In the genomic region with DNA sequence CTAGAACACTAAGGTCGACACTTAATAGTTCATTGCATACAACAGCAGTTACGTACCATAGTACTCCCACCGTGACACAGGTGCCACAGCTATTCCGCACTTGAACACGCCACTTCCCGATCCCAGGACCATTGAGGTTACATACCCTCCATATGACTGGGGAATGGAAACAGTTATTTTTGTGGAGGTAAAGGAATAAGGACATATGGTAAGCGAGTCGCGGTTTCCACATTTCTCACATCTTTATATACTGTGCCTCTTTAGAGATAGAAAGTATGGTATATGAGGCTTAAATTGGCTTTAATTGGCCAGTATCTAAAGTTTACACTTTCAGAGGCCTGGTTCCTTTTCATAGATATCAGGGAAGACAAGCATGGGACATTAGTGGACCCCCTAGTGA, we compare ENCODE assay signal across 16 mouse cellular contexts.
"Had no signal": no experiment of that assay in that cellular context is flagged by ENCODE, and none has a peak within 500 bp of the region (broad histone marks: within the 10 kb centered on the region; RNA-seq: fewer than 3 reads in every experiment).

No protein-coding gene starts in this region.

- H3K4me3 ChIP-seq: neural tube, embryonic 13.5 days; neural tube, embryonic 15.5 days; stomach, embryonic 15.5 days had no signal

- H3K27ac ChIP-seq: neural tube, embryonic 13.5 days; neural tube, embryonic 15.5 days; stomach, embryonic 15.5 days; stomach, postnatal 0 days had no signal

- DNase-seq: retina, postnatal 1 day; right cerebral cortex, adult 18-20 months; right cerebral cortex, postnatal 14 days; right cerebral cortex, postnatal 25 days; right cerebral cortex, postnatal 4 days; spleen, adult 18-20 months; thymus, adult 18-20 months; thymus, adult 2 months; thymus, postnatal 14 days; thymus, postnatal 25 days; thymus, postnatal 36 days; thymus, postnatal 4 days had no signal
